Comparison of ENCODE assay signal across 15 mouse cellular contexts in the genomic region with DNA sequence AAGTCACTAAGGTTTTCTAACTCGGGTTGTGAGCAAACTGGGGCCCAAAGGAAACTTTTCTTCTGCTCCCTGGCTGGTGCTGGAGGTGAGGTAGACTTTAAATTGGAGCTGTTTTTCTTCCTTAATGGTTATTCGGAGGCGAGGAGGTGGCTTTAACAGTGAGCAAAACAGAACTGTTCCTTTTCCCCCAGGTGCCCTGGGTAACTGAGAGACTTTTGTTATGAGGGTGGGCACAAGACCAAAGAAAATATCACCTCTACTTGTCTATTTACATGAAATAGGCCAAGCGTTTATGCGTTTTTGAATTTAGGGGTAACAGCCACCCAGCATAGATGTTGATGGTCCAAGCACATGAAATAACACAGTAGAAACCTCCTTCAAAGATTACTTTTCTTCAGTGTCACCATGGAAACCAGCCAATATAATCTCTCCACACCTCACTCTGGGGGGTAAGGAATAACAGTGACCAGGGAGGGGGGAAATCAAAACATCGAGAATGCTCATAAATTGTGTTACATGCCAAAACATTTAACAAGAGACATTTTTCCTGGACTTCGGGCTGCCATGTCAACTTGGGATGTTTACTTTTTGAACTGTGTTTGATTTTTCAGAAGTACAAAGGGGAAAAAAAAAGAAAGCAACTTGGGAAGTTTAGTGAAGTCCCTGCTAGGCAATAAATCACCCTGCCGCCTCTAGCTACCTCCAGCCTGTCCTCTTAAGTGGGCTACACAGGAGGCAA.
DNase-seq lines count a peak whose midpoint lies in the region; ATAC-seq and TF ChIP-seq lines count a peak whose summit lies in the region.
"Had no signal": no experiment of that assay in that cellular context is flagged by ENCODE, and none has a peak within 500 bp of the region (broad histone marks: within the 10 kb centered on the region; RNA-seq: fewer than 3 reads in every experiment).

No protein-coding gene starts in this region.

- no peak for TF ChIP-seq CTCF in lung, embryonic 14.5 days (IDR thresholded peaks at IDR 0.05; ENCODE audit: low read depth)

- 57% methylated on average over 8 of the region's 8 CpGs for WGBS in embryonic facial prominence, embryonic 12.5 days
- WGBS in embryonic facial prominence, embryonic 10.5 days, result 74% methylated on average over 8 of the region's 8 CpGs
- 22% methylated on average over 8 of the region's 8 CpGs for WGBS in lung, embryonic 14.5 days
- 31% methylated on average over 8 of the region's 8 CpGs for WGBS in limb, embryonic 12.5 days

- H3K27me3 ChIP-seq in embryonic facial prominence, embryonic 12.5 days, result no peaks in the 10 kb centered on the region
- H3K27me3 ChIP-seq in embryonic facial prominence, embryonic 10.5 days (replicated peaks; ENCODE audit: low read depth, poor library complexity, severe bottlenecking), result 0 out of 2 replicates have a peak, but pooled peaks cover under 1% of the 10 kb centered on the region
- no peaks in the 10 kb centered on the region for H3K27me3 ChIP-seq in lung, embryonic 14.5 days (ENCODE audit: insufficient read depth, low read length)
- H3K27me3 ChIP-seq in limb, embryonic 12.5 days, result no peaks in the 10 kb centered on the region
- H3K27me3 ChIP-seq: forebrain, embryonic 12.5 days; hindbrain, embryonic 15.5 days had no signal

- DNase-seq in embryonic facial prominence, embryonic 10.5 days (ENCODE audit: low spot score), result no peak
- peak; percentile 82 for DNase-seq in lung, embryonic 14.5 days
- no peak for DNase-seq in lung, postnatal 14 days
- DNase-seq in yolk sac, embryonic 10.5 days (ENCODE audit: low spot score), result peak; percentile 17
- no peak for DNase-seq in cerebellum, adult 18-20 months
- DNase-seq in natural killer cell, adult 2 months (ENCODE audit: low spot score in 2 of 2), result no peak
- DNase-seq: gastrocnemius, adult 2 months had no signal

- H3K4me1 ChIP-seq in embryonic facial prominence, embryonic 12.5 days, result 0 out of 2 replicates have a peak, but pooled peaks cover 6% of the 10 kb centered on the region
- H3K4me1 ChIP-seq in embryonic facial prominence, embryonic 10.5 days, result 0 out of 2 replicates have a peak, but pooled peaks cover 10% of the 10 kb centered on the region
- peaks cover 8% of the 10 kb centered on the region for H3K4me1 ChIP-seq in lung, embryonic 14.5 days (ENCODE audit: insufficient read depth)
- peaks cover 26% of the 10 kb centered on the region for H3K4me1 ChIP-seq in limb, embryonic 12.5 days (replicated peaks)

- peaks cover 4% of the 10 kb centered on the region; the same call in 1 of the 2 replicates for H3K36me3 ChIP-seq in embryonic facial prominence, embryonic 12.5 days
- peaks cover 10% of the 10 kb centered on the region; the same call in 1 of the 2 replicates for H3K36me3 ChIP-seq in embryonic facial prominence, embryonic 10.5 days (replicated peaks)
- H3K36me3 ChIP-seq in lung, embryonic 14.5 days (ENCODE audit: insufficient read depth), result no peaks in the 10 kb centered on the region
- peaks cover 8% of the 10 kb centered on the region for H3K36me3 ChIP-seq in limb, embryonic 12.5 days
- H3K36me3 ChIP-seq: hindbrain, embryonic 15.5 days had no signal

- H3K4me2 ChIP-seq in embryonic facial prominence, embryonic 12.5 days (replicated peaks), result no peak overlapping the region
- H3K4me2 ChIP-seq in lung, embryonic 14.5 days, result peak overlapping the region; percentile 7; the same call in 1 of the 2 replicates
- no peak overlapping the region for H3K4me2 ChIP-seq in limb, embryonic 12.5 days
- H3K4me2 ChIP-seq: forebrain, embryonic 12.5 days; heart, embryonic 11.5 days; hindbrain, embryonic 15.5 days; midbrain, embryonic 11.5 days; neural tube, embryonic 13.5 days had no signal

- ATAC-seq in embryonic facial prominence, embryonic 12.5 days (ENCODE audit: insufficient number of reproducible peaks, insufficient read depth, low FRiP score, low TSS enrichment), result no peak
- ATAC-seq in lung, embryonic 14.5 days (ENCODE audit: insufficient read depth), result peak; percentile 86
- ATAC-seq in limb, embryonic 12.5 days (ENCODE audit: insufficient number of reproducible peaks, insufficient read depth, low FRiP score, low TSS enrichment, low read depth), result peak; percentile 65; the same call in 1 of the 2 replicates

- 0 out of 2 replicates have a peak overlapping the region, but pooled peaks have one; percentile 1 for H3K27ac ChIP-seq in embryonic facial prominence, embryonic 12.5 days
- no peak overlapping the region for H3K27ac ChIP-seq in embryonic facial prominence, embryonic 10.5 days (replicated peaks)
- H3K27ac ChIP-seq in lung, embryonic 14.5 days (ENCODE audit: low read depth), result no peak overlapping the region; the same call in 1 of the 2 replicates
- peak overlapping the region; percentile 66 for H3K27ac ChIP-seq in limb, embryonic 12.5 days
- H3K27ac ChIP-seq: gastrocnemius, adult 2 months; hindbrain, embryonic 15.5 days; liver, embryonic 14.5 days had no signal

- no peak overlapping the region for H3K4me3 ChIP-seq in embryonic facial prominence, embryonic 12.5 days
- H3K4me3 ChIP-seq in embryonic facial prominence, embryonic 10.5 days, result no peak overlapping the region
- no peak overlapping the region for H3K4me3 ChIP-seq in lung, embryonic 14.5 days (ENCODE audit: low read depth, low read length)
- no peak overlapping the region for H3K4me3 ChIP-seq in limb, embryonic 12.5 days (replicated peaks)
- H3K4me3 ChIP-seq: forebrain, embryonic 12.5 days; gastrocnemius, adult 2 months; hindbrain, embryonic 15.5 days; neural tube, embryonic 13.5 days had no signal

- H3K9ac ChIP-seq in embryonic facial prominence, embryonic 12.5 days, result no peak overlapping the region
- no peak overlapping the region for H3K9ac ChIP-seq in lung, embryonic 14.5 days
- H3K9ac ChIP-seq in limb, embryonic 12.5 days (replicated peaks), result no peak overlapping the region
- H3K9ac ChIP-seq: forebrain, embryonic 12.5 days; hindbrain, embryonic 15.5 days; liver, embryonic 14.5 days; neural tube, embryonic 13.5 days had no signal

- H3K9me3 ChIP-seq in embryonic facial prominence, embryonic 12.5 days, result no peaks in the 10 kb centered on the region
- H3K9me3 ChIP-seq in embryonic facial prominence, embryonic 10.5 days, result 0 out of 2 replicates have a peak, but pooled peaks cover 8% of the 10 kb centered on the region
- no peaks in the 10 kb centered on the region for H3K9me3 ChIP-seq in lung, embryonic 14.5 days (ENCODE audit: low read depth, low read length)
- peaks cover 4% of the 10 kb centered on the region; the same call in 1 of the 2 replicates for H3K9me3 ChIP-seq in limb, embryonic 12.5 days
- H3K9me3 ChIP-seq: forebrain, embryonic 12.5 days; hindbrain, embryonic 15.5 days; neural tube, embryonic 13.5 days had no signal

Comparison
In these comparisons a context has a peak if more than half of its experiments do, and no peak if none do; other contexts are left out.
1. H3K27ac ChIP-seq: peak in embryonic facial prominence, embryonic 12.5 days (single experiment) and limb, embryonic 12.5 days (single experiment); none in embryonic facial prominence, embryonic 10.5 days (single experiment) and lung, embryonic 14.5 days (single experiment).
2. DNase-seq: peak in lung, embryonic 14.5 days (single experiment) and yolk sac, embryonic 10.5 days (single experiment); none in embryonic facial prominence, embryonic 10.5 days (single experiment), lung, postnatal 14 days (single experiment), cerebellum, adult 18-20 months (0 of 2) and natural killer cell, adult 2 months (0 of 2).